Mouse (Mus musculus) T-cell, adult 2 months (primary cell): Measurements from ENCODE around the gene Spag9.

Experiments used
- DNase-seq: peaks from one replicate; pipeline ENCODE4 v3.0.0; 2022; ENCODE audit warnings: low spot score

Gene Spag9

DNA sequence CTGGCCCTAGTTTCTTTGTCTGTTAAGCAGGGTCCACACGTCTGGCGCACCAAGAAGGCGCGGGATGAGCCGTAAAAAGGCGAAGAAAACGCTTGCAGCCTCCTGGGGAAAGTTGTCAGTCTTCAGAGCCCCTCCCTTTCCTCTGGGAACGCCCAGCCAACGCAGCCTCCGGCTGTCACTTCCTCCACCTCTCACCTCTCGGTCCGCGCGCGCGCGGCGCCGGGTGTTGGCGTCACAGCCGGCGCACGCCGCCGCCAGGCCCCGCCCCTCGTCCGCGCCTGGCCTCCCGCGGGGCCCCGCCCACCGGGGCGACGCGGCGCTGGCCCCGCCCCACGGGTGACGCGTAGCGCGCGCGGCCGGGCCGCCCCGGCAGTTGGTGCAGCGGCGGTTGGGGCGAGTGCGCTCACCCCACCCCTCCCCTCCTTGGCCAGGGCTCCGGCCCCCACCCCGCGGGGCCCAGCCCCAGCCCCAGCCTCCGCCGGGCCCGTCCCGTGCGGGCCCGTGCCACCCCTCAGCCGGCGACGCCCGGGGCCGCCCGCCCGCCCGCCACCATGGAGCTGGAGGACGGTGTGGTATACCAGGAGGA lies at the start of gene Spag9:
Spag9 (plus strand) TSS at position 372 of the 586 bp plus-strand sequence.
- peak; percentile 96 for DNase-seq

GRCm38 (mm10) chr11:93948887-93949567 lies 46.9 kb upstream of the Spag9 start:
- DNase-seq: no peak

DNA sequence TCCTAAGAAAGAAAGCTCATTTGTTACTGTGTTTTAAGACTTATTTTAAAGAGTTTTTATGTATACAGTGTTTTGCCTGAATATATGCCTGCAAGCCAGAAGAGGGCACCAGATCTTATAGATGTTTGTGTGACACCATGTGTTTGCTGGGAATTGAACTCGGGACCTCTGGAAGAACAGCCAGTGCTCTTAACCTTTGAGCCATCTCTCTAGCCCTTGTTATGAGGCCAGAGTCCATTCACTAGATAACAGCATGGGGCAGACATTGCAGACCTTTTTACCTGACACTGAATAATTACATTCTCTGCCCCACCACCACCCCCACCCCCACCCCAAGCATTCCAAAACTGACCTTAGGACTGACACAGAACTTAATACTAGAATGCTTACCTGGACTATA lies 45.8 kb upstream of the Spag9 start:
- no peak for DNase-seq

DNA sequence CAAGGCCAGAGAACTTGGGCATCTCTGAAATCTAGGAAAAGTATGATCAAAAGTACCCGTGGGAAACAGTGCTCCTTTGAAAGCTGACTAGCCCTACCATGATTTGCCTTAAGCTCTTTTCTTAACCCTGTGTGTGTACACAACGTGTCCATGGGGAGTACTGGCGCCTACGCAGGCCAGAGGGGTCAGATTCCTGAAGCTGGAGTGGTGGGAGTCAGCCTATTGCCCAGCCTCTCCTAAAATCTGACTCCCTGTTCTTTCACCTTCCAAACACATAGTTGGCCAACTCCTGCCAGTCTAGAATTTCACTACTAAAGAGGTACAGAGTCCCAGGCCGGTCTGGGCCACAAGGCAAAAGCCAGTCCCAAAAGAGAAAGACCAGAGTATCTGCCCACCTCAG lies 43.5 kb upstream of the Spag9 start:
- DNase-seq: no peak

- no peak for DNase-seq
Observed at GRCm38 (mm10) chr11:93954738-93955255, 41.1 kb upstream of the Spag9 start.

DNA sequence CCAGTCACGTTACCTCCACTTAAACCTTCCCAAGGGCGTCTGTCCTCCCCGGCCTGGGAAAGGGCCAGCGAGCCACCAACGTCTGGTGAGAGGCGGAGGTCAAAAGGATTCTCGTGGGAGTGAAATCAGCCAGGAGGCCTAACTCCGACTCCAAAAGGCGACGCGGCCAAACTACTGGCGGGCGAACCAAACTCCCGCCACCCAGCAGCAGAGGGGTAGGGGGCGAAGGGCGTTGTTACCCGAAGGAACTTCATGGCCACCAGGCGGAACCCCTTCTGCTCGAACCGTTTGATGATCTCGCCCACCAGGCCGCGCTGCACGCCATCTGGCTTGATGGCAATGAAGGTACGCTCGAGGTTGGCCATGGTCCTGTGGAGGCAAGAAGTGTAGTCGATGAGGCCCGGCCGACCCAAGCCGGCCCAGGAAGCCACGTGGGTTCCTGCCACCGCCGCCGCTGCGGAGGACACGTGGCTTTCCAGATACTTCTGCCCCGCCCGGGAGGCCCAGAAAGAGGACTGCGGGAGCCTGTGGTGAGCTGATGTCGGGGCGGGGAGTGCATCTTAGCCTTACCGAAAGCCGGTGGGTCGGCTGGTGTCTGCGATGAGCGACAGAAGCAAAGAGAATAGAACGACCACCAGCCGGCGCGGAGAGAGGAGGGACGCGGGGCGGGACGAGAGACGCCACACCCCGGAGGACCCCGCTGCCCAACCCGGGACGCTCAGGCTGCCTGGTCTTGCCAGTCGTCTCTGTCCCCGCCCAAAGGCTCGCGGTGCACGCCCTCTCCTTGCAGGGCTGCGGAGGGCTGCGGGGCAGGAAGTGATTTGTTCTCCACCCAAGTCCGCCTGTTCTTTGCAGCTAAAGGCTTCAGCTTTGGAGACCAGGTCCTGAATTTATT lies 40.4 kb upstream of the Spag9 start:
- peak; percentile 94 for DNase-seq

DNA sequence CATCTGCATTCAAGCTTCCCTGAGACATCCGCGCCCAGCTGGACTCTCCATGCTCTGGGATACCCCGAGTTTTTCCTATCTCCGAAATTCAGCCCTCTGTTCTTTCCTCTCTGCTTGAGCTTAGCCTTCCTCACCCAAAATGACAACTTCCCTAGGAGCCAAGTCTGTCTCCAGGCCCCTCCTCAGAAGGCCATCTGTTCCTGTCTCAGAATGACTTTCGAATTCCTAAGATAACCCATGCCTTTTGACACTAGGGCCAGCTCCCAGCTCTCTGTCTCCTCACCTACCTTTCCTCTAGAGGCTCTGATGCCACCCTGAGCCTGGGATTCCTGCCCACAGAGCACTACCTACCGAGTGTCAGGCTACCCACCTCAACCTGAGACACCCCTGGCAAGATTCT lies 39.7 kb upstream of the Spag9 start, which contains the start of gene Nme2:
Nme2 (minus strand) TSS at position 101 of the 400 bp plus-strand sequence.
- no peak for DNase-seq

- no peak for DNase-seq
Observed at GRCm38 (mm10) chr11:93957031-93957555, 38.8 kb upstream of the Spag9 start.

DNA sequence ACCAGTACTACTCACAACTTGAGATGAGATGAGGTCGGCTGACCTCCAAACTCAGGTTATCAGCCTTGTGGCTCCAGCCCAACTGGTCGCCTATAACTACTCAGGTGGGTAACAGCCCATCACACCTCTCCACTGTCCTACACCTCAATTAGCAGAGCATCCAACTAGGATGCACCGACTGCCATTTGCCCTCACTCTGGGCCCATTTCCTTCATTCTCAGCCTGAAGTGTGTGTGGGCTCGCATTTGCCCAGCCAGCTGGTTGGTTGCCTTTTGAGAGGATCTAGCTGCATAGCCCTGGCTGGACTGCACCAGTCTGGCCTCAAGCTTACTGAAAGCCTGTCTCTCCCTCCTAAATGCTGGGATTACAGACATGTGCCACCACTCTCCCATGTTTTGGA lies 38.1 kb upstream of the Spag9 start:
- DNase-seq: no peak

GRCm38 (mm10) chr11:93961482-93961881 lies 34.4 kb upstream of the Spag9 start:
- DNase-seq: no peak

DNA sequence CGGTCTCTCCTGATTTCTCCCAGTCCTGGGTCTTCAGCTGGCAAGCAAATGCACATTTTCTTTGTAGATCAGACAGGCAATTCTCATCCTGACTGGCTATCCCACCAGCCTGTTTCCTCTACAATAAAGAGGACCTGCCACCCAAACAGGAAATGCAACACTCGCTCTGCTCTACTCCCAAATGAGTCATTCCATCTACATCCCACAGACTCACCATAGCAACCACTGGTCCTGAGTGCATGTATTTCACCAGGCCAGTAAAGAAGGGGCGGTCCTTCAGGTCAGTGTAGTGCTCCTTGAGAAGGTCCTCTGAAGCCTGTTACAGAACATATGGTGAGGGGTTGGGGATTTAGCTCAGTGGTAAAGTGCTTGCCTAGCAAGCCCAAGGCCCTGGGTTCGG lies 32.9 kb upstream of the Spag9 start:
- no peak for DNase-seq

- DNase-seq: no peak
Observed at GRCm38 (mm10) chr11:93965391-93965790, 30.5 kb upstream of the Spag9 start.

DNA sequence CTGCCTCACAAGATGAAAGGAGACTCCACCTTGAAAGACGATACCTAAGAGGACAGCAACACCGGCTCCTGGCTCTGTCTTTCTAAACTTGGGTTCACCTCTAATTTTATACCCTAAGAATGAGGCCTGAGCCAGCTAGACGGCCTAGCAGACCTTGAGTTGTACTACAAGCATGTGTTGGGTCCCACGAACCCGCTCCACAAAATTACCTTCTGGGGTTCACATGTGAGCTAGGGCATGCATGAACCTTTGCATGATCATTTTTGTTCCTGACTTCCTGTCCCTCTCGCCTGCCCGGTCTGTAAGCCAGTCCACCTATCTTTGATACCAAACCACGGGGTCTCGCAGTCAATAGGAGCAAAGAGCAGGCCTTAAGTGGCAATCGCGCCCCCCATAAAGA lies 28.5 kb upstream of the Spag9 start:
- DNase-seq: no peak

DNA sequence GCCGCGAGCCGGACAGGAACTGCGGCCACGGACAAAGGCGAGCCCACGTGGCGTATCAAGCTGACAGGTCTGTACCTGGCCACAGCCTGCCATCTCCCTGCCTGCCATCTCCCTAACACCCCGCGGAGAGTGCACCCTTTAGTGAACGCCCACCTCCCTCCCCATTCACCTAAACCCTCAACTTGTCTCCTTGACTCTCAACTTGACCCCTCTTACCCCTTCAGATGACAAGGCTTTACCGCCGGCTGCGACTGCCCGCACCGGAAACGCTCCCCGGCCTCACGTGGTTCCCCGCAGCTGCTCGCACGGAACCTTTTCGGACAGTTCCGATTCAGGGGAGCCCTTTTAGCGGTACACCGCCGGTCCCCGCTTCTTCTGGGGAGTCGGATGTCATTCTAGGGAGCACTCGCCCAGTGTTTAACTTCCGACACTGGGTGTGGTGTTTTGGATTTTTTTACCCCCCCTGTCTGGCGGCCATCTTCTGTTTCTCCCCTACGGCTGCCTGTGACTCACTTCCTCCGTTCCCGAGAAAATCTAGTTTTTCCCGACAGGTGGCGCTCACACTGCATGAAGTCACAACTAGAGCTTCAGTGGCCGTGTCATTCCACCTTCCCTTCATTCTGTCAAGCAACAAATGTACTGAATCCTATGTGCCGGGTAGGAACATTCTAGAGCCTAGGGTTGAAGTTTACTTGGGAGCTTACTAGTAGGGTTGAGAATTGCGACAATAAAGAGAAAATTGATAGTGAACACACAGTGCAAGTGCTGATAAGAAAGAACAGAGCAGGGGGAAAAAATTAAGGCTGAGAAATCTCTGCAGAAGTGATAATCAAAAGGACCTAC lies 27.7 kb upstream of the Spag9 start, which contains the start of the genes Gm20390 and Nme1:
Gm20390 (minus strand) TSS at position 289 of the 843 bp plus-strand sequence.
Nme1 (minus strand) TSS at position 517 of the 843 bp plus-strand sequence.
- peak; percentile 97 for DNase-seq

DNA sequence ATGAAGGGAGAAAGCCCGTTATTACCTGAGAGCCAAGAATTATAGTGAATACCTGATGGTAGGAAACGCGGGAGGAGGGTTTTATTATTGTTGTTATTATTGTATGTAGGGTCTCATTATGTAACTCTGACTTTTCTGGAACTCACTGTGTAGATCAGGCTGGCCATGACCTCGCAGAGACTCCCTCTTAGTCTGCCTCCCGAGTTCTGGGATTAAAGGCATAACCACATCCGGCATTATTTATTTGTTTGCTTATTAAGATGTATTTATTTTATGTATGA lies 27.1 kb upstream of the Spag9 start:
- no peak for DNase-seq

GRCm38 (mm10) chr11:93969171-93969570 lies 26.7 kb upstream of the Spag9 start:
- no peak for DNase-seq

DNA sequence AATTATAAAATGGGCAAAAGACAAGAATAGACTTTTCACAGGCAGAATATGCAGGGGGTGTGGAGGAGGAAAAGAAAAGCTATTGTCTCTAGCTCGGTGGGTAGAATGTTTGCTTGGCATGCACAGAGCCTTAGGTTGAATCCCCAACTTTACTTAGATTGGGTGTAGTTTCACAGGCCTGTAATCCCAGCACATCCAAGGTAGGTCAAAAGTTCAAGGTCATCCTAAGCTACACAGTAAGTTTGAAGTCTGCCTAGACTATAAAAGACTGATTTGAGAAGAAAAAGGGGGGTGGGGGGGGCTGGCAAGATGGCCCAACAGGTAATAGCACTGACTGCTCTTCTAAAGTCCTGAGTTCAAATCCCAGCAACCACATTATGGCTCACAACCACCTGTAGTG lies 26.1 kb upstream of the Spag9 start:
- no peak for DNase-seq

DNA sequence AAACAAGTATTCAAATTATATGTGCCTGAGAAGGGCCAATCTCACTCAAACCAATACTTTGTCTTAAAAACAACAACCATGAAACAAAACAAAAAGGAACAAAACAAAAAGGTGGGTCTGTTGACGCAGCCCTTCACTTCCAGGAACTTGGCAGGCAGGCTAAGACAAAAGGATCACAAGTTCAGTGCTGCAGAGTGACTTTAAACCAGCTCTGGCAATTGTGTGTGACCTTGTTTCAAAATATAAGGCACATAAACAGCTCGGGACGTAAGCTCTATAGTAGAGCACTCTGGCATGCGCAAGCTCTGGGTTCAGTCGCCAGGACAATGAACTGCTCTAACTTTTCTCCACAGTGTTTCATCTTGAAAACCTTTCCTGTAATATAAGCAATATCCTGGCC lies 22.9 kb upstream of the Spag9 start:
- no peak for DNase-seq

DNA sequence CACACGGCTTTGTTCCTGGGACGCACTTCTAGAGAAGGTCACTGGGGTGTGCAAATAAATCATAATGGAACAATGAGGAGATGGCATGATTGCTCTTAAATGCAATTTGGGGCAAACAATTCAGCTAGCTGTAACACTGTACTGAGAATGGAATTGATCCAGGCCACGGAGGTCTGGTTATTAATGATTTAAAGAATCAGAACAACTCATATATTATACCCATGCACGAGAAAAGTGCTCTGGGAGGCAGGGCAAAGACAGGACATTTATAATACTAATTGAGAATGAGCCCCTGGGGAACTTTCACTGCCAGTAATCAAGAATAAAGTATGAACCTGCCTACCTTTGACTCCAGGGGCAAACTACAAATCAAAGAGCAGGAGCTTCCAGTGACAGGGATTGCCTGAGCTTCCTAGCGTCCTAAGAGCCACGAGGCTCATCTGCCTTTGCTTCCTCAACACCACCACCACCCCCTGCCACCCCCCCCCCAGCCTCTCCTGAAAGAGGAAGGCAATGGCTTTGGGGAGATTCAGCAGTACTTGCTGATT lies 16.3 kb upstream of the Spag9 start:
- no peak for DNase-seq

DNA sequence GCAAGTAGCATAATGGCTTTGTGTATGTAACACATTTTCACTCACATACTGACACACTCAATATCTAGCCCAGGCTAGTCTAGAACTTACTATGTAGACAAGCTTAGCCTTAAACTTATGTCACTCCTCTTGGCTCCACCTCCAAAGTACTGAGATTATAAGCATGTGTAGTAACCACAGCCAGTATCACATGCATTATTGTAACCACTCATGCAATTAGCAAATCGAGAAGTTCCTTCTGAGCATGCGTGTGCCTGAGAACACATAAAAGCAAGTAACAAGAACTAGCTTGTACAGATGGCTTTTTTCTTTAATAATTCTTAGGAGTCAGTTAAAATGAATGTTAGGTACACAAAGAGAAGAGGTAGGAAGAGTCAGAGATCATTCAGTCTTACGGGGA lies 11.3 kb upstream of the Spag9 start:
- no peak for DNase-seq

GRCm38 (mm10) chr11:93985265-93985664 lies 10.6 kb upstream of the Spag9 start:
- DNase-seq: no peak
